Mouse (Mus musculus): ENCODE measurements around the gene Rnf215. TPM values are rescaled to one million over a fixed set of nuclear protein-coding genes. Genes with fewer than 3 reads are reported as not detected.
"Not testable (repeated sequence)": the region's sequence is repeated elsewhere in the genome, so short reads cannot be mapped to it uniquely, and the experiment has no call there.

Rnf215 gene
- polyA plus RNA-seq, 1 experiment = 25.2 TPM

- TF ChIP-seq POLR2A (IDR thresholded peaks at IDR 0.05; ENCODE audit: low read depth, low read length) = no peak
- TF ChIP-seq CTCF (conservative IDR thresholded peaks at IDR 0.05; ENCODE audit: insufficient read depth, insufficient read length, low read depth, low read length) = no peak
- Histone ChIP-seq H3K4me3 (ENCODE audit: insufficient read depth, low read depth, low read length) (no peak overlapping the region), H3K36me3 (ENCODE audit: control insufficient read depth, insufficient read depth, low read length) (no peaks in the 10 kb centered on the region), H3K27me3 (replicated peaks; ENCODE audit: control insufficient read depth, insufficient read depth, low read length) (no peaks in the 10 kb centered on the region), H3K4me1 (ENCODE audit: control insufficient read depth, insufficient read depth, low read length) (no peaks in the 10 kb centered on the region), H3K27ac (ENCODE audit: insufficient read depth, low read depth, low read length) (no peak overlapping the region)
- no peak for DNase-seq
- WGBS = 83% methylated on average over 4 of the region's 4 CpGs
Observed at GRCm38 (mm10) chr11:4113496-4113895, 21.5 kb upstream of the Rnf215 start.

- no peak for DNase-seq
- H3K36me3 ChIP-seq (ENCODE audit: control insufficient read depth, insufficient read depth, low read length) = no peaks in the 10 kb centered on the region
- no peak overlapping the region for H3K4me3 ChIP-seq (ENCODE audit: insufficient read depth, low read depth, low read length)
- H3K27me3 ChIP-seq (replicated peaks; ENCODE audit: control insufficient read depth, insufficient read depth, low read length) = no peaks in the 10 kb centered on the region
- no peak for TF ChIP-seq CTCF (conservative IDR thresholded peaks at IDR 0.05; ENCODE audit: insufficient read depth, insufficient read length, low read depth, low read length)
- no peak for TF ChIP-seq POLR2A (IDR thresholded peaks at IDR 0.05; ENCODE audit: low read depth, low read length)
- H3K4me1 ChIP-seq (ENCODE audit: control insufficient read depth, insufficient read depth, low read length) = no peaks in the 10 kb centered on the region
- H3K27ac ChIP-seq (ENCODE audit: insufficient read depth, low read depth, low read length) = no peak overlapping the region
- whole genome bisulfite sequencing = 91% methylated on average over 6 of the region's 6 CpGs
Observed at GRCm38 (mm10) chr11:4113970-4114369, 21.0 kb upstream of the Rnf215 start.

- not testable (repeated sequence) for H3K4me3 ChIP-seq (ENCODE audit: insufficient read depth, low read depth, low read length); H3K27me3 ChIP-seq (replicated peaks; ENCODE audit: control insufficient read depth, insufficient read depth, low read length); H3K4me1 ChIP-seq (ENCODE audit: control insufficient read depth, insufficient read depth, low read length); DNase-seq; H3K36me3 ChIP-seq (ENCODE audit: control insufficient read depth, insufficient read depth, low read length); H3K27ac ChIP-seq (ENCODE audit: insufficient read depth, low read depth, low read length)
- WGBS = 83% methylated on average over 6 of the region's 6 CpGs
Observed at GRCm38 (mm10) chr11:4114541-4114940, 20.5 kb upstream of the Rnf215 start.

- H3K27ac ChIP-seq (ENCODE audit: insufficient read depth, low read depth, low read length) = no peak overlapping the region
- DNase-seq = no peak
- H3K4me1 ChIP-seq (ENCODE audit: control insufficient read depth, insufficient read depth, low read length) = no peaks in the 10 kb centered on the region
- TF ChIP-seq CTCF (conservative IDR thresholded peaks at IDR 0.05; ENCODE audit: insufficient read depth, insufficient read length, low read depth, low read length) (no peak), POLR2A (IDR thresholded peaks at IDR 0.05; ENCODE audit: low read depth, low read length) (no peak)
- no peaks in the 10 kb centered on the region for H3K36me3 ChIP-seq (ENCODE audit: control insufficient read depth, insufficient read depth, low read length)
- H3K27me3 ChIP-seq (replicated peaks; ENCODE audit: control insufficient read depth, insufficient read depth, low read length) = no peaks in the 10 kb centered on the region
- no peak overlapping the region for H3K4me3 ChIP-seq (ENCODE audit: insufficient read depth, low read depth, low read length)
- WGBS = 92% methylated on average over 4 of the region's 4 CpGs
Observed at GRCm38 (mm10) chr11:4115407-4115806, 19.6 kb upstream of the Rnf215 start.

- TF ChIP-seq POLR2A (IDR thresholded peaks at IDR 0.05; ENCODE audit: low read depth, low read length) (no peak), CTCF (conservative IDR thresholded peaks at IDR 0.05; ENCODE audit: insufficient read depth, insufficient read length, low read depth, low read length) (no peak)
- no peaks in the 10 kb centered on the region for H3K36me3 ChIP-seq (ENCODE audit: control insufficient read depth, insufficient read depth, low read length)
- no peak for DNase-seq
- no peak overlapping the region for H3K27ac ChIP-seq (ENCODE audit: insufficient read depth, low read depth, low read length)
- H3K4me1 ChIP-seq (ENCODE audit: control insufficient read depth, insufficient read depth, low read length) = no peaks in the 10 kb centered on the region
- WGBS = 68% methylated on average over 11 of the region's 11 CpGs
- H3K27me3 ChIP-seq (replicated peaks; ENCODE audit: control insufficient read depth, insufficient read depth, low read length) = no peaks in the 10 kb centered on the region
- H3K4me3 ChIP-seq (ENCODE audit: insufficient read depth, low read depth, low read length) = no peak overlapping the region
Observed at GRCm38 (mm10) chr11:4116458-4117141, 18.4 kb upstream of the Rnf215 start.

GRCm38 (mm10) chr11:4117372-4118071, 17.5 kb upstream of the Rnf215 start:
- no peak overlapping the region for H3K27ac ChIP-seq (ENCODE audit: insufficient read depth, low read depth, low read length)
- H3K27me3 ChIP-seq (replicated peaks; ENCODE audit: control insufficient read depth, insufficient read depth, low read length) = no peaks in the 10 kb centered on the region
- no peaks in the 10 kb centered on the region for H3K4me1 ChIP-seq (ENCODE audit: control insufficient read depth, insufficient read depth, low read length)
- TF ChIP-seq CTCF (conservative IDR thresholded peaks at IDR 0.05; ENCODE audit: insufficient read depth, insufficient read length, low read depth, low read length) = 0 out of 2 replicates have a peak, but pooled peaks have one; percentile 0
- no peak for TF ChIP-seq POLR2A (IDR thresholded peaks at IDR 0.05; ENCODE audit: low read depth, low read length)
- WGBS = 23% methylated on average over 3 of the region's 3 CpGs
- no peaks in the 10 kb centered on the region for H3K36me3 ChIP-seq (ENCODE audit: control insufficient read depth, insufficient read depth, low read length)
- no peak for DNase-seq
- H3K4me3 ChIP-seq (ENCODE audit: insufficient read depth, low read depth, low read length) = no peak overlapping the region

GRCm38 (mm10) chr11:4118081-4118921, 16.7 kb upstream of the Rnf215 start:
- H3K27ac ChIP-seq (ENCODE audit: insufficient read depth, low read depth, low read length) = no peak overlapping the region
- H3K27me3 ChIP-seq (replicated peaks; ENCODE audit: control insufficient read depth, insufficient read depth, low read length) = no peaks in the 10 kb centered on the region
- peak overlapping the region; percentile 54 for H3K4me3 ChIP-seq (ENCODE audit: insufficient read depth, low read depth, low read length)
- peak; percentile 87 for DNase-seq
- TF ChIP-seq POLR2A (IDR thresholded peaks at IDR 0.05; ENCODE audit: low read depth, low read length) = no peak
- 4% methylated on average over 41 of the region's 41 CpGs for WGBS
- no peaks in the 10 kb centered on the region for H3K36me3 ChIP-seq (ENCODE audit: control insufficient read depth, insufficient read depth, low read length)
- no peaks in the 10 kb centered on the region for H3K4me1 ChIP-seq (ENCODE audit: control insufficient read depth, insufficient read depth, low read length)
